Mouse (Mus musculus): ENCODE measurements around the gene Tmem203.
A peak's percentile ranks its signal among the peaks of the same experiment; 100 is the strongest.

The Tmem203 gene

GRCm38 (mm10) chr2:25291184-25292053, 36.2 kb downstream of the Tmem203 start:
- DNase-seq (ENCODE audit: low spot score): no peak

- no peak for DNase-seq (ENCODE audit: low spot score)
Observed at GRCm38 (mm10) chr2:25292054-25292544, 36.9 kb downstream of the Tmem203 start.

GRCm38 (mm10) chr2:25292856-25293255, 37.6 kb downstream of the Tmem203 start:
- DNase-seq (ENCODE audit: low spot score): peak; percentile 9

DNA sequence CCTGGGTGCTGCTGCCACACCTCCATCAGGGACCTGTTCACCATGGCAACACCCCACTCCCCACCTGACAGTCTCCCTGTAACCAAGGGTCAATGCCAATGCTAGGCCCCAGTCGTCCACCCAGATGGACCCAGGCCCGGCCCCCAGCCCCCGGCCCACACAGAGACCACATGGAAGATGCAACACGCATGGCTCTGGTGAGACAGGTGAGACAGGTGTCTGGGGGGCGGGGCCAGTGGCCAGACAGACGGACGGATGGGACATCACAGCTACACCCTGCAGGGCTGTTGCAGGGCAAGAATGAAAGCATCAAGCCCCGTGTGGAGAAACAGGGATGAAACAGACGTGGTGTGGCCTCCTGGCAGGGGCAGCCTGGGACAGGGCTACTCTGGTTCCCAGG, 38.5 kb downstream of the Tmem203 start:
- no peak for DNase-seq (ENCODE audit: low spot score)

DNA sequence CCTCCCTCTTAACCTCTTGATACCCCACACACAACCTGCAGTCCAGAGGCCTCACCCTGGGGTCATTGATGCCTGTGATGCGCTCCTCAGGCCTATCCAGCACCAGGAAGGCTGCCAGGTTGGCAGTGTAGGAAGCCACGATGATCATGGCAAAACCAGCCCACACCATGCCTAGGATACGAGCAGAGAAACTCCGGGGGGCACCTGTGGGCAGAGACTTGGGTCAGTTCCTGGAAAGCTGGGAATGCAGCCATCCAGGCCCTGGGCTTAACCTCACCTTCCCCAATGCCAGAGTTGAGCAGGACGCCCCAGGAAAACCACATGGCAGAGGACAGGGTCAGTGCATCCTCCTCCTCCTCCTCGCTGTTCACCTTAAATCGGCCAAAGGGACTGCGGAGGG, 41.9 kb downstream of the Tmem203 start:
- no peak for DNase-seq (ENCODE audit: low spot score)

DNA sequence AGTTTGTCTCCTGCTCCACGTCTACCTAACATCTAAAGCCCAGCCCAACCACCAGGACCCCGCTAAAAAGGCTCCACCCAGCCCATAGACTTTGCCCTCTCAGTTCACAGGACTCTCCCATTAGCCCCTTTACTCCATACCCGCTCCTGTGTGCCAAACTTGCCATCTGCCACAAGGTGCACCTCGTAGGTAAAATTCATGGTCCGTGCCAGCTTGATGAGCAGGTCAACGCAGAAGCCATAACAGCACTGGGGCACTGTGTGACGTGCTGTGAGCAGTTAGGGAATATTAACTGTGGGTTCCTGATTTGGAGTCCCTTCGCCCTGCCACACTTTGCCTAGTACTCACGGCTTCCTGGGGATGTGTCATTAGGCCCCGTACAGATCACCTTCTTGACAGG, 42.8 kb downstream of the Tmem203 start:
- no peak for DNase-seq (ENCODE audit: low spot score)

DNA sequence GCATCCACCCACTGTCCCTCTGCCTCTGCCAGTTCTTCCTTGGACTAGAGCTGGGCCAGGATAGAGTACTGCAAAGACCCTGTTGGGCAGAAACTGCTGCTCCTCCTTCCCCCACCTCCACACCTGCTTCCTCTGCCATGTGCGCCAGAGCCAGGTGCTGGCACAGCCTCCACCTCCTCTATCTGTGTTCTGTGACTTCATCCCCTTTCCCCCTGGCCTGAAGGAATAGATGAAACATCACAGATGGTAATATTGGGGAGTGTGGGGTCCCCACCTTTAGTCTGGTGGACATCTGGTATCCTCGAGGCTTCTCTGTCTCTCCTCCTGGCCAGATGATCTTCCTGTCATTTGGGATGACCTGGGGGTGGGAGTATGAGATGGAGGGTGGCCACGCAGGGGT, 48.2 kb downstream of the Tmem203 start:
- DNase-seq (ENCODE audit: low spot score): no peak

GRCm38 (mm10) chr2:25303931-25304656, 48.9 kb downstream of the Tmem203 start:
- DNase-seq (ENCODE audit: low spot score): no peak

DNA sequence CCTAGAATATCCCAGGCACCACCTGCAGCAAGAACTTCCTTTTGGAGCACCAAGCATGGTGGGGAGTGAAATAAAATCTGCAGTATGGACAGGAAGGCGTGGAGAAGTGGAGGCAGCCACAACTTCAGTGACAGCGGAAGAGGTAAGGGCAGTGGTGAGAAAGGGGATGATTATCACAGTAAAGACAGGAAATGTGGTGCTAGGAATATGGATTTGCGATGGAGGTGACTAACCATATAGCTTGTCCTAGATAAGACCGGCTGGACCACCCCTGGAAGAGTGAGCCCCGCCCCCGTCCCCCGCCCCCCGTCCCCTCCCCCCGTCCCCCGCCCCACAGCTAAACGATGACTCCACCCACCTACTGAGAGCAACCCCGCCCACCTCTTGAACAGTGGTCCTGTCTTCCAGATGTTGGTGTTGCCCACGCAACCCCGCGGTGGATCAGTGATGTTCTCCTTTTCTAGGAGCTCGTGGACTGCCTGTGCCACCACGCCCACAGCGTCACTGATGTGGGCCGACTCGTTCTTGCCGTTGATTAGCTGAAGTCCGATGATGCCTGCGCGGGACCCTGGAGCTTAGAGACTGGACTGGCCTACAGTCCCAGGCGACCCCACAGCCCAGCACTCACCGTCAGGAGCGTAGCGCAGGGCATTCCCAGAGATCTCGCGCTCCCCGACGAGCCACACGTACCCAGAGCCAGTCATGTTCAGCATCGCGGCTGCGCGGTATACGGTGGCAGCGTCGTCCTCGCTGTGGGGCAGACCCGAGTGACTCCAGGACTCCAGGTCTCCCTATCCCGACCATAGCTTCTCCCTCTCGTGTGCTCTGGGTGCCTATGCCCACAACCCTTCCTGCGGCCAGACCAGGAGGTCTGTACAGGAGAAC, 49.7 kb downstream of the Tmem203 start:
- peak; percentile 32 for DNase-seq (ENCODE audit: low spot score)
